Mouse (Mus musculus) urinary bladder, postnatal 25 days (tissue): Measurements from ENCODE around the gene Lrp10.

Experiments
- DNase-seq: peaks from one replicate; pipeline ENCODE4 v3.0.0; 2022; ENCODE audit warnings: low spot score

Gene Lrp10

DNA sequence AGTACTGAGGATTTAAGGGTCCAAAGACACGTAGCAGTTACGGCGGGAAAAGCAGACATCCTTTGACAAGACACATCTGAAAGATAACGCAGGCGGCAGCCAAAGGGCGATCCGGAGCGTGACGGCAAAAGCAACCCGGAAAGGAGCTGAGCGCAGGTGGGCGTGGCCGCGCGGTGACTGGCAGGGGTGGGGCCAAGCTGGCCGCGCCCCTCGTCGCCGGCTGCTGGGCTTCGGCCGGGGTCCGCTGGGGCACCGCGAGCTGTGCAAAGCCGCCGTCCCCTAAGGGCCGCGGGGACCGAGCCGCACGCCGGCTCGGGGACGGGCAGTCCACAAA is at the start of gene Lrp10:
Gene Lrp10 (plus strand): TSS at position 179 of the 334 bp plus-strand sequence.
- peak; percentile 87 for DNase-seq

DNA sequence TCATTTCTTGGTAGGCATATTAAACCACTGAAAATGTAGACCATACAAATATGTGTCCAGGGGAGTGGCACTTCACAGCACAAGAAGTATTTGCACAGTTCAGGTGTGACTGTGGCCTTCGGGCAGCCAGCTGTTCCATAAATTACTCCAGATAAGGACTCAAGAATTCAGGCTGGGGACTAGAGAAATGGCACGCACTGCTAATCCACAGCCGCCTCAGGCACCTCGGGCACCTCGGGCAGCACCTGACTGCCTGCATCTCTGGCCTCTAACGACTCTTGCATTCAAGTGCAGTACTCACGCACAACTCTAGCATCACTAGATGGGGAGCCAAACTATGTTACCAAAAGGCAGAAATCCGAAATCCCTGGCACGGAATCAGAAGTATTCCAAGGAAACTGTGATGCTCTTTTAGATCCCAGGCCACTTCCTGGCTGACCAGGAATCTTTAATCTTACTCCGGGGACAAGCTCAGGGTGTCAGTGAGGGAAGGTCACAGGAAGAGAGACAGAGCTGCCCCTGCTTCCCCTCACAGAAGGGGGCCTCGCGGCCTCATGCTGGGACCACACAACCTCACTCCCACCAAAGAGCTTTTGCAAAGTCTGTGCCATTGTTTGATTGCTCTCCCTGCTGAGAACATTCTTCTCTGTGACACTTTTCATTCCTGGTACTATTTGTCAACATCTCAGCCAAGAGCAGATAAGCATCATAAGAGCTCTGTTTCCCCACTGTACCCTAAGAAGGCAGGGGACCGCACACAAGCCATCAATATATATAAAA is 48.5 kb upstream of the Lrp10 start:
- DNase-seq = no peak

DNA sequence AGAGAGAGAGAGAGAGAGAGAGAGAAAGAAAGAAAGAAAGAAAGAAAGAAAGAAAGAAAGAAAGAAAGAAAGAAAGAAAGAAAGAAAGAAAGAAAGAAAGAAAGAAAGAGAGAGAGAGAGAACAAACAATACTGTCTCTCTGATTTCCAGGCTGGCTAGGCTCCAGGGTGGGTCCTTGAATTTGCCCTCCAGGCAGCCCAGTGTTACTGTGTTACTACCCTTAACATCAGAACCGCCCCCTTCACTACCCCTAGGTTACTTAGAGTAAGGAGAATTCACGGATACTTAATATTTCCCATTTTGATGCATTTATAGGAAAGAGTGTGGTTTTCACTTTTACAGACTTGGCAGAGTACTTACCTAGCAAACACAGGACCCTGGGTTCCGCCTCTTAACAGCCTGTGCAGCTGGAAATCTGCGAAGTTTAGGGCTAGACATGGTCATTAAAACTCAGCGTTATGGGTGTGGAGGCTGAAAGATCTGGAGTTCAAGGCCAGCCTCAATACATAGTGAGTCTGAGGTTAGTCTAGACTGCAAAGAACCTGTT is 47.6 kb upstream of the Lrp10 start:
- DNase-seq = no peak

DNA sequence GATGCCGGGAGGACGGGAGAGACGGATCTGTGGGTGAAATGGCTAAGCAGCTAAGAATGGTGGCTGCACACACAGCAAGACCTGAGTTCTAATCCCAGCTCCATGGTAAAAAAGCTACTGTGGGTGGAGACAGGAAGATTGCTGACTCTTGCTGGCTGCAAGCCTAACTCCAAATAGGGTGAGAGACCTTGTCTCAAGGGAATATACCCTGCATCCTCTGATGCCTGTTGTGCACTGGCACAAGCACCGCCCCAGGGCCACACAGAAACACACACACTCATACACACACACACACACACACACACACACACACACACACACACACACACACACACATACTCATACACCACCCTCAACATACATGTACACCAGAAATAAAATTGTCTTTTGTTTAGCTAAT is 47.1 kb upstream of the Lrp10 start:
- DNase-seq = no peak

DNA sequence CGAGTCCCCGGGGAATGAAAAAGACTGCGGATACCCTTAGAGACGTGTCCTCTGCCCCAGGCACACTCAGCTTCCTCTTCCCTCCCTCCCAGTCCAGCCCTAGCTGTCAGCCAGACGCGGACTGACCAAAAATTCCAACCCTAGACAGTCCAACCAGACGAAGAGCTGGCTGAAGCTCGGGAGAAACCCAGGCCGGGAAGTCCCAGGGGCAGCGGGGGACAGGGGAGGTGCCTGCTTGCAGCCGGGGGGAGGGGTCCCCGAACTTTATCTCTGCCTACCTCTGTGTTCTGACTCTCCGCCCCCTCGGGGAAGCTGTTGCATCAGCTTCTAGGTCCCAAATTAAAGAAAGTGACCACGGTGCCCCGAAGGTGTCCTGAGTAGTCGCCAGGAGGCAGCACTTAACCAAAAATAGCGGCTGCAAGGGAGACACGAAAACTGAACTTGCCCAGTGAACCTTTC is 46.3 kb upstream of the Lrp10 start, which contains the start of gene Slc7a7:
Gene Slc7a7 (minus strand): TSS at position 158 of the 459 bp plus-strand sequence.
- DNase-seq = no peak

GRCm38 (mm10) chr14:54421014-54421413 is 42.9 kb upstream of the Lrp10 start:
- no peak for DNase-seq

DNA sequence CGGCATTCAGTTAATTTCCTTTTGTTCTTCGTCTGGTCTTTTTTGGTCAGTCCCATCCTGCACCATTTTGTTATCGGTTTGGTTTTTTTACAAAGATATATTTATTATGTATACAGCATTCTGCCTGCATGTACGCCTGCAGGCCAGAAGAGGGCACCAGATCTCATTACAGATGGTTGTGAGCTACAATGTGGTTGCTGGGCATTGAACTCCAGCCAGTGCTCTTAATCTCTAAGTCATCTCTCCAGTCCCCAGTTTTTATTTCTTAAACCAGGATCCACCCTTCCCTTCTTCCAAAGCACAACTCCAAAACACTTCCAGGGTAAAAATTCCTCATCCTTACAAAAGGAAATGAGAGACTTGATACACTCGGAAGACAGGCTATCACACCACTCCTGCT is 40.5 kb upstream of the Lrp10 start:
- no peak for DNase-seq

GRCm38 (mm10) chr14:54424634-54425033 is 39.3 kb upstream of the Lrp10 start:
- no peak for DNase-seq

DNA sequence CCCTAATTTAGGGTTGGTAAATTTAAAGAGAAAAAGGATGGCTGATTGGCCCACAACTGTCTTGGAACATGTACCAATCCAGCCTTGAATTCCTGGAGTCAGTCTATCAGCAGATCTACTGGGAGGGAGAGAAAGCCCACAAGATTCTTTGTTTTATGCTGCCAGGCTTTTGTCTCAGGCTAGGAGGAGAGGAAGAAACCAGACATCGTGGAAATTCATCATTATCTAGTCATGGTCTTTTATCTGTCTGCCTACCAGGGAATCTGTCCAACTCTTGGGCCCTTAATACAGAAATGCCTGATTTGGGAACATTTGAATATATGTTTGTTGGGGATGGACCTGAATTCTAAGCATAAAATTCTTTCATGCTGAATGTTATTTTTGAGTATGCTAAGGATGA is 38.4 kb upstream of the Lrp10 start:
- no peak for DNase-seq

GRCm38 (mm10) chr14:54426003-54426688 is 37.8 kb upstream of the Lrp10 start:
- DNase-seq = no peak

DNA sequence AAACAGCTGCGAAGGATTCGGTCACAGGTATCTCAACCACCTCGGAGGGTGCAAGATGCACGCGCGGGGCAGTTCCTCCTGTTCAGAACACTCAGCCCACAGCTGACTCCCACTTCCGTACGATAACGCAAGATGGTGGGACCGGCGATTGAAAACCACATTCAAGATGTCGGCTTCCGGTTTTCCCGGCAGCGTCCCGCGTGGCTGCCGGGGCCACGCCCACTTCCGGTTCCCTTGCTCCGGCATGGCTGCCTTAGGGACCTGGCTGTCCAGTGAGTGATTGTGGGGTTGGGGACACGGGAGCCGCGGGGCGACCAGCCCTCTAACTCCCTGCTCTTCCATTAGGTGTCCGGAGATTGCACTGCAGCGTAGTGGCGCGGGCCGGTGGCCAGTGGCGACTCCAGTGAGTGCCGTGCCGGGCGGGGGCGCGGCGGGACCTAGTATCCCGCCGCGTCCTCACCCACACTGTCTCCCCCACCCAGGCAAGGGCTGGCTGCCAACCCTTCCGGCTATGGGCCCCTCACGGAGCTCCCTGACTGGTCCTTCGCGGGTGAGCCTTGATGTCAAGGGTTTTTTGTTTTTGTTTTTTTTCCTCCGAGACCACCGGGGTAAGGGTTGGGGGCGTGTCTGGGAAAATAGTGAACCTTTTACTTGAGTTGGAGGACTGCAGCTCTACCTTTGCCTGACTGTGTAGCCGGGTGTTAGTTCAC is 37.1 kb upstream of the Lrp10 start, which contains the start of gene Mrpl52:
Gene Mrpl52 (plus strand): TSS at position 221 of the 710 bp plus-strand sequence.
- DNase-seq = peak; percentile 92

DNA sequence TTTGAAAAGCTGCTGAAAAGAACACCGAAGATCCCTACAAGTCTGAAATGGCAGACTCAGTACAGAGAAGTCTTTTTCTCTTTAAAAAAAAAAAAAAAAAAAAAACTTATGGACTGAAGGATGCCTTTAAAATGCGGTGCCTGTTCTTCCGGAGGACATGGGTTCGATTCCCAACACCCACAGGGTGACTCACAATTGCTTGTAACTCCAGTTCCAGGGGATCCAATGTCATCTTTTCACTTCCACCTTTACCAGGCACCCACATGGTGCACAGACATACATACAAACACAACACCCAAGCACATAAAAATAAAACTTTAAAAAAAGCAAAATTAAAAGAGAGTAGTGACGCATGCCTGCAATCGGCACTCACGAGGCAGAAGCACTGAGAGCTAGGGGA is 36.2 kb upstream of the Lrp10 start:
- DNase-seq = no peak

GRCm38 (mm10) chr14:54428421-54428820 is 35.5 kb upstream of the Lrp10 start:
- DNase-seq = no peak

DNA sequence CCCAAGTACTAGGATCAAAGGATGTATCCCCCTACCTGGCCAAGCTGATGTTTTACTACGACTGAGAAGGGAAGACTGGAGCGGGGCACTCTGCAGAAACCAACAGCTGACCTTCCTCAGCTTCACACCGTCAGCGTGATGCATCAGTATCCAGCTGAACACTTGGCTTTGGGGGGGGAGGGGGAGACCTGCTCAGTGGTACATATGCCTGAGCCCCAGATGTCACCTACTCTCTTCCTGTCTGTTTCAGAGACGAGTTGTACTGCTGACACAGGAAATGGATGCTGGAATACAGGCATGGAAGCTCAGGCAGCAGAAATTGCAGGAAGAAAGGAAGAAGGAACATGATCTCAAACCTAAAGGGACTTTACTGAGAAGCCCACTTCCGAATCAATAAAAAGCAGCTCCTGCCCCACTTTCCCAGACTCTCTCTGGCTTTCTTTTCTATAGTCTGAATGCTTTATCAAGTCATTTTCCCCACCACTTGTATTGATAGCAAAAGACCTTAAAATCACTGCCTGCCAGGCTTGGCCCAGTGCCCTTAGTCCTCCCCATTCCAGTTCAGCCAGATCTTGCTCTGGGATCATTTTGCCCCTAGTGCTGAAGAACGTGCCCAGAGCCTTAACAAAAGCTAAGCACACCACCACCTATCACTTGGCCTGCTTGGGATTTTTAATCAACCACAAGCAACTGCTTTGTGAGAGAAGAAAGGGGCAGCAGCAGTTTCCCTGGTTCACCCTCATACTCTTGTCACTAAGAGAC is 34.4 kb upstream of the Lrp10 start:
- no peak for DNase-seq

- DNase-seq = no peak
These were observed 33.4 kb upstream of the Lrp10 start for GRCm38 (mm10) chr14:54430406-54431145.

GRCm38 (mm10) chr14:54431334-54432077 is 32.4 kb upstream of the Lrp10 start, which contains the start of gene Mmp14:
Mmp14 (plus strand) TSS chr14:54431612.
- peak; percentile 63 for DNase-seq

GRCm38 (mm10) chr14:54432078-54432836 is 31.7 kb upstream of the Lrp10 start:
- DNase-seq = peak; percentile 49

- no peak for DNase-seq
These were observed 30.8 kb upstream of the Lrp10 start for GRCm38 (mm10) chr14:54432837-54433830.
